Mouse (Mus musculus) thymus, postnatal 36 days (tissue): Measurements from ENCODE around the gene Dyrk1b.
A peak's percentile ranks its signal among the peaks of the same experiment; 100 is the strongest.
"Not testable (repeated sequence)": the region's sequence is repeated elsewhere in the genome, so short reads cannot be mapped to it uniquely, and the experiment has no call there.

Source experiments
- DNase-seq, 2 experiments: peaks; one replicate each; pipeline ENCODE4 v3.0.0; 2022; ENCODE audit warnings: mixed read lengths in 2 of 2

The Dyrk1b gene

GRCm38 (mm10) chr7:28196528-28196927 lies 17.3 kb downstream of the Dyrk1b start:
- DNase-seq = no peak

- no peak for DNase-seq
Observed at GRCm38 (mm10) chr7:28199054-28199453, 19.8 kb downstream of the Dyrk1b start.

GRCm38 (mm10) chr7:28203207-28204108 lies 24.2 kb downstream of the Dyrk1b start:
- DNase-seq = no peak

- peak; percentile 35 to 42 for DNase-seq
Observed at GRCm38 (mm10) chr7:28206044-28206600, 26.9 kb downstream of the Dyrk1b start.

GRCm38 (mm10) chr7:28208396-28208987 lies 29.2 kb downstream of the Dyrk1b start:
- no peak for DNase-seq

GRCm38 (mm10) chr7:28208988-28209508 lies 29.8 kb downstream of the Dyrk1b start:
- peak; percentile 69 to 76 for DNase-seq

GRCm38 (mm10) chr7:28210731-28211130 lies 31.5 kb downstream of the Dyrk1b start:
- no peak for DNase-seq

GRCm38 (mm10) chr7:28214142-28214541 lies 34.9 kb downstream of the Dyrk1b start:
- DNase-seq = peak; percentile 61 to 73

GRCm38 (mm10) chr7:28215950-28216349 lies 36.7 kb downstream of the Dyrk1b start:
- not testable (repeated sequence) for DNase-seq

GRCm38 (mm10) chr7:28217811-28218210 lies 38.5 kb downstream of the Dyrk1b start:
- not testable (repeated sequence) for DNase-seq

GRCm38 (mm10) chr7:28218951-28219740 lies 39.9 kb downstream of the Dyrk1b start:
- DNase-seq = not testable (repeated sequence)

GRCm38 (mm10) chr7:28226836-28227235 lies 47.6 kb downstream of the Dyrk1b start:
- DNase-seq = peak; percentile 29 to 60

GRCm38 (mm10) chr7:28227421-28227820 lies 48.2 kb downstream of the Dyrk1b start:
- not testable (repeated sequence) for DNase-seq
